Mouse (Mus musculus) bone marrow macrophage, adult 2 months (primary cell): Measurements from ENCODE around the gene Sec14l2.

ENCODE experiments used
- CTCF ChIP-seq: IDR thresholded peaks from 2 replicates; pipeline ENCODE4 v1.5.1; 2012; ENCODE audit warnings: low read depth, mild to moderate bottlenecking, low read length, moderate library complexity
- POLR2A ChIP-seq: IDR thresholded peaks from 2 replicates; pipeline ENCODE4 v1.6.1; 2012; ENCODE audit warnings: mild to moderate bottlenecking, low read depth, low read length, borderline replicate concordance

GRCm38 (mm10) chr11:4138964-4139363 lies 15.7 kb upstream of the Sec14l2 start:
- TF ChIP-seq POLR2A, result no peak
- no peak for TF ChIP-seq CTCF
